Mouse (Mus musculus): ENCODE data around the gene Aanat. TPM values are rescaled to one million over a fixed set of nuclear protein-coding genes. Genes with fewer than 3 reads are reported as not detected.

Aanat gene
- polyA plus RNA-seq, 1 experiment from 2014 or later = not detected

GRCm38 (mm10) chr11:116641731-116642130 lies 55.5 kb downstream of the Aanat start:
- 66% methylated on average over 3 of the region's 3 CpGs for WGBS
- no peak overlapping the region for H3K27ac ChIP-seq (ENCODE audit: low read depth, low read length)

GRCm38 (mm10) chr11:116642681-116643578 lies 56.7 kb downstream of the Aanat start:
- Histone ChIP-seq H3K4me1 (ENCODE audit: control insufficient read depth, insufficient read depth, low read length) (peaks cover 39% of the 10 kb centered on the region), H3K27me3 (ENCODE audit: control insufficient read depth, insufficient read depth, low read length) (no peaks in the 10 kb centered on the region; the same call in 1 of the 2 replicates), H3K36me3 (ENCODE audit: control insufficient read depth, insufficient read depth, low read length) (no peaks in the 10 kb centered on the region), H3K4me3 (ENCODE audit: low read length) (peak overlapping the region; percentile 17; the same call in 1 of the 2 replicates), H3K4me2 (replicated peaks; ENCODE audit: low read depth, low read length) (peak overlapping the region; percentile 40), H3K9ac (ENCODE audit: low read depth, low read length) (no peak overlapping the region), H3K27ac (ENCODE audit: low read depth, low read length) (no peak overlapping the region), H3K9me3 (ENCODE audit: control insufficient read depth, low read length) (no peaks in the 10 kb centered on the region)
- 38% methylated on average over 14 of the region's 14 CpGs for WGBS
- peak; percentile 58 for ATAC-seq (ENCODE audit: low FRiP score, low TSS enrichment)

More at GRCm38 (mm10) chr11:116641731-116642130, 55.5 kb downstream of the Aanat start:
- H3K4me2 ChIP-seq (replicated peaks; ENCODE audit: low read depth, low read length) = no peak overlapping the region
- ATAC-seq (ENCODE audit: low FRiP score, low TSS enrichment) = no peak
- peaks cover 29% of the 10 kb centered on the region for H3K4me1 ChIP-seq (ENCODE audit: control insufficient read depth, insufficient read depth, low read length)
- H3K36me3 ChIP-seq (ENCODE audit: control insufficient read depth, insufficient read depth, low read length) = no peaks in the 10 kb centered on the region
- no peak overlapping the region for H3K4me3 ChIP-seq (ENCODE audit: low read length)
- H3K27me3 ChIP-seq (ENCODE audit: control insufficient read depth, insufficient read depth, low read length) = no peaks in the 10 kb centered on the region; the same call in 1 of the 2 replicates
- H3K9me3 ChIP-seq (ENCODE audit: control insufficient read depth, low read length) = no peaks in the 10 kb centered on the region
- no peak overlapping the region for H3K9ac ChIP-seq (ENCODE audit: low read depth, low read length)

GRCm38 (mm10) chr11:116643579-116644224 lies 57.5 kb downstream of the Aanat start:
- Histone ChIP-seq H3K27me3 (ENCODE audit: control insufficient read depth, insufficient read depth, low read length) (no peaks in the 10 kb centered on the region; the same call in 1 of the 2 replicates), H3K9ac (ENCODE audit: low read depth, low read length) (peak overlapping the region; percentile 31; the same call in 1 of the 2 replicates), H3K9me3 (ENCODE audit: control insufficient read depth, low read length) (no peaks in the 10 kb centered on the region), H3K27ac (ENCODE audit: low read depth, low read length) (peak overlapping the region; percentile 42; the same call in 1 of the 2 replicates), H3K4me2 (replicated peaks; ENCODE audit: low read depth, low read length) (peak overlapping the region; percentile 40), H3K4me3 (ENCODE audit: low read length) (peak overlapping the region; percentile 17; the same call in 1 of the 2 replicates), H3K4me1 (ENCODE audit: control insufficient read depth, insufficient read depth, low read length) (peaks cover 47% of the 10 kb centered on the region), H3K36me3 (ENCODE audit: control insufficient read depth, insufficient read depth, low read length) (no peaks in the 10 kb centered on the region)
- 6% methylated on average over 19 of the region's 19 CpGs for WGBS
- ATAC-seq (ENCODE audit: low FRiP score, low TSS enrichment) = peak; percentile 33

GRCm38 (mm10) chr11:116644225-116645112 lies 58.2 kb downstream of the Aanat start:
- Histone ChIP-seq H3K27ac (ENCODE audit: low read depth, low read length) (peak overlapping the region; percentile 42; the same call in 1 of the 2 replicates), H3K4me2 (replicated peaks; ENCODE audit: low read depth, low read length) (no peak overlapping the region; the same call in 1 of the 2 replicates), H3K4me3 (ENCODE audit: low read length) (no peak overlapping the region), H3K36me3 (ENCODE audit: control insufficient read depth, insufficient read depth, low read length) (no peaks in the 10 kb centered on the region), H3K9ac (ENCODE audit: low read depth, low read length) (peak overlapping the region; percentile 31; the same call in 1 of the 2 replicates), H3K27me3 (ENCODE audit: control insufficient read depth, insufficient read depth, low read length) (no peaks in the 10 kb centered on the region; the same call in 1 of the 2 replicates), H3K9me3 (ENCODE audit: control insufficient read depth, low read length) (no peaks in the 10 kb centered on the region), H3K4me1 (ENCODE audit: control insufficient read depth, insufficient read depth, low read length) (peaks cover 51% of the 10 kb centered on the region)
- WGBS = 36% methylated on average over 21 of the region's 21 CpGs
- no peak for ATAC-seq (ENCODE audit: low FRiP score, low TSS enrichment)

- no peak overlapping the region for H3K4me3 ChIP-seq (ENCODE audit: low read length)
- H3K27me3 ChIP-seq (ENCODE audit: control insufficient read depth, insufficient read depth, low read length) = no peaks in the 10 kb centered on the region; the same call in 1 of the 2 replicates
- no peaks in the 10 kb centered on the region for H3K9me3 ChIP-seq (ENCODE audit: control insufficient read depth, low read length)
- no peaks in the 10 kb centered on the region for H3K36me3 ChIP-seq (ENCODE audit: control insufficient read depth, insufficient read depth, low read length)
- 19% methylated on average over 8 of the region's 8 CpGs for WGBS
- H3K4me2 ChIP-seq (replicated peaks; ENCODE audit: low read depth, low read length) = no peak overlapping the region
- H3K9ac ChIP-seq (ENCODE audit: low read depth, low read length) = no peak overlapping the region
- H3K4me1 ChIP-seq (ENCODE audit: control insufficient read depth, insufficient read depth, low read length) = peaks cover 51% of the 10 kb centered on the region
- ATAC-seq (ENCODE audit: low FRiP score, low TSS enrichment) = no peak
- peak overlapping the region; percentile 24; the same call in 1 of the 2 replicates for H3K27ac ChIP-seq (ENCODE audit: low read depth, low read length)
Measured at GRCm38 (mm10) chr11:116645446-116646110, 59.3 kb downstream of the Aanat start.

- no peak overlapping the region for H3K27ac ChIP-seq (ENCODE audit: low read depth, low read length)
- no peak overlapping the region for H3K9ac ChIP-seq (ENCODE audit: low read depth, low read length)
- 50% methylated on average over 11 of the region's 11 CpGs for WGBS
- H3K9me3 ChIP-seq (ENCODE audit: control insufficient read depth, low read length) = no peaks in the 10 kb centered on the region
- H3K4me3 ChIP-seq (ENCODE audit: low read length) = no peak overlapping the region
- peaks cover 51% of the 10 kb centered on the region for H3K4me1 ChIP-seq (ENCODE audit: control insufficient read depth, insufficient read depth, low read length)
- no peaks in the 10 kb centered on the region for H3K36me3 ChIP-seq (ENCODE audit: control insufficient read depth, insufficient read depth, low read length)
- no peaks in the 10 kb centered on the region; the same call in 1 of the 2 replicates for H3K27me3 ChIP-seq (ENCODE audit: control insufficient read depth, insufficient read depth, low read length)
- H3K4me2 ChIP-seq (replicated peaks; ENCODE audit: low read depth, low read length) = no peak overlapping the region
- no peak for ATAC-seq (ENCODE audit: low FRiP score, low TSS enrichment)
Measured at GRCm38 (mm10) chr11:116646136-116646535, 59.9 kb downstream of the Aanat start.

- H3K9me3 ChIP-seq (ENCODE audit: control insufficient read depth, low read length) = no peaks in the 10 kb centered on the region
- H3K4me2 ChIP-seq (replicated peaks; ENCODE audit: low read depth, low read length) = no peak overlapping the region
- peak overlapping the region; percentile 84; the same call in 1 of the 2 replicates for H3K27ac ChIP-seq (ENCODE audit: low read depth, low read length)
- no peak for ATAC-seq (ENCODE audit: low FRiP score, low TSS enrichment)
- peaks cover 53% of the 10 kb centered on the region for H3K4me1 ChIP-seq (ENCODE audit: control insufficient read depth, insufficient read depth, low read length)
- H3K4me3 ChIP-seq (ENCODE audit: low read length) = no peak overlapping the region
- no peak overlapping the region for H3K9ac ChIP-seq (ENCODE audit: low read depth, low read length)
- 89% methylated on average over 7 of the region's 7 CpGs for WGBS
- H3K27me3 ChIP-seq (ENCODE audit: control insufficient read depth, insufficient read depth, low read length) = no peaks in the 10 kb centered on the region; the same call in 1 of the 2 replicates
- H3K36me3 ChIP-seq (ENCODE audit: control insufficient read depth, insufficient read depth, low read length) = no peaks in the 10 kb centered on the region
Measured at GRCm38 (mm10) chr11:116646771-116647170, 60.5 kb downstream of the Aanat start.
